Mouse (Mus musculus): ENCODE measurements around the gene Slc24a3.
A peak's percentile ranks its signal among the peaks of the same experiment; 100 is the strongest.

The Slc24a3 gene

GRCm38 (mm10) chr2:145621119-145621518 lies 453.6 kb downstream of the Slc24a3 start:
- no peak for DNase-seq (ENCODE audit: low spot score in 2 of 2)

DNA sequence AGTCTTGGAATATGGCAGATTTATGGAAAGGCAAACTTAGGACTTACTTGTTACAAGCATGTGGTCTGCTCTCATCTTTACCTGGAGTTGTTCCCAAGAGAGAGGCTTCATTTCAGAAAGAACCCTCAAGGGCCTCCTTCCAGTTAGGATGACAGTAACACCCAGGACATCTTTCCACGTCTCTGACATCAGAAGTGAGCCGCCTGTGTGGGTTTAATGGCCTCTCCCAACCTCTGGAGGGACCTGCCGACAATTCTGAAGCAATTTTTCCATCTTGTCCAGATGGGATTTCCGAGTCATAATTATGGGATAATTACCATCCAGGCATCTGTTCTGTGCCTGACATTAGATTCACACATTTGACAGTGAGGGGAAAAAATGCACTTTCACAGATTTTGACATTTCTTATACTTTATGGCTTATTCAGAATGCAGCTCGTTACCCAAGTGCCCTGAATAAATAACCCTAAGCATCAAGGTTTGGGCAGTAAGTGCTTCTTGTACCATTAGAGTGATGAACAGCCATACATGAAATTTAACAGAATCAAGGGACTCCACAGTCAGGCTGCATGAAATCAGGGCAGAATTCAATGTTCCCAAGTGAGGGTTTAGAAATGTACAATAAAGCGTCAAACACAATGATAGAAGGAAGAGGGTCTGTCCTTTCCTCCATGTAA lies 463.7 kb downstream of the Slc24a3 start:
- DNase-seq (ENCODE audit: low spot score in 2 of 2) = no peak

DNA sequence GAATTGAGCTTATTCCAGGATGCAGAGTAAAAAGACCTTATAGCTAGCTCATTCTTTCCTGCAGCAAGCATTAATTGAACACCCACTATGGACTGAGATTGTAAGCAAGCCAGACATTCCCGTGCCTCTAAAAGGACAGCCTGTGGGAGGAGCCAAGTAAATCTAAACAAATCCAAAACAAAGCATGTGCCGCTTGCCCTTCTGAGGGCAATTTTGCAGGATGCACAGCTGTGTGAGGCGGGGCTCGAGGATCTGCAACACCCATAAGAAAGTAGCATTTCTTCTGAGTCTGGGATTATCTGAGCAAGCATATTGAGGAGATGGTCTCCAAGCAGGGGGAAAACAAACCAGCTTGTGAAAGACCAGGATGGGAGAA lies 464.2 kb downstream of the Slc24a3 start:
- DNase-seq (ENCODE audit: low spot score in 2 of 2) = no peak

DNA sequence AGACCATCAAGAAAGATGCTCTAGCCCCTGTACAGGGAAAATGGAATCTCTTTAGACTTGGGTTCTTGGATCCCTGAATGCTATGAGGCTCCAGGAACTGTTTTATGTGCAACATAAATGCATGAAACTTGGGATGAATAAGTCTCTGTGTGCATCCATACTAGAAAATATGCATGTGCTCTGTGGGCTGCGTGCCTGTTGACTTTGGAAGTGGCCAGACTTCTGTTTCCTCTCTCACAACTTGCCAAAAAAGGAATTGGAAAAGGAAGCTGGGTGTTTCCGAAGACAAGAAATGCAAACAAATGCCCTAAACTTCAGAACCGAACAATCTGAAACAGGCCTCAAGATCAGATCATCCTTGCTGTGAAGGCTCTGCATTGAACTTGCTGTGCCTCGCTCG lies 466.3 kb downstream of the Slc24a3 start:
- DNase-seq (ENCODE audit: low spot score in 2 of 2) = no peak

GRCm38 (mm10) chr2:145640255-145640984 lies 472.9 kb downstream of the Slc24a3 start:
- DNase-seq (ENCODE audit: low spot score in 2 of 2) = no peak

DNA sequence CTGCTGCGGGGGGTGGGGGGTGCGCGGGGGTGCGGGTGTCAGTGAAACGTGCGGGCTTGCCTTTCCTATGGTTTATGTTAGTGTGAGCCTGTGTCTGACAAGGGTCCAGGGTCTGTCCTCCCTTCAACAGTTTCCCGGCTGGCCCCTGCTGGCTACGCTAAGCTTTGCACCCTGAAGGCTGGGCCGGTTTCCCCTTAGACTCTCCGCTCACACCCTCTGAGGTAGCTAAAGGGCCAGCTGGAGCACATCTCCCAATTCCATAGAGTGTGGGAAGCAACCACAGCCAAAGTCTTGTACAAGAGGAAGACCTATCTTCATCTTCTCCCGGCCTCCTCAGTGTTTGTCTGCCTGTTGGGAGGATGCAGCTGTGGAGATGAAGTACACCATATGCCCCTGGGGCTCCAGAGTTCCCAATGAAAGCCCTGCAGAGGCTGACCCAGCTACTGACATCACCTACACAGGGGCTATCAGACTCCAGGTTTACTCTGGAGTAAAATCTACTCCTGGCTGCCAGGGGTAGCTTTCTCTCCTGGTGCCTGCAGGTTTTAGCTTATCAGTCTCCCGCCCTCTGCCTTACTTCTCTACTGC lies 487.9 kb downstream of the Slc24a3 start:
- no peak for DNase-seq (ENCODE audit: low spot score in 2 of 2)

DNA sequence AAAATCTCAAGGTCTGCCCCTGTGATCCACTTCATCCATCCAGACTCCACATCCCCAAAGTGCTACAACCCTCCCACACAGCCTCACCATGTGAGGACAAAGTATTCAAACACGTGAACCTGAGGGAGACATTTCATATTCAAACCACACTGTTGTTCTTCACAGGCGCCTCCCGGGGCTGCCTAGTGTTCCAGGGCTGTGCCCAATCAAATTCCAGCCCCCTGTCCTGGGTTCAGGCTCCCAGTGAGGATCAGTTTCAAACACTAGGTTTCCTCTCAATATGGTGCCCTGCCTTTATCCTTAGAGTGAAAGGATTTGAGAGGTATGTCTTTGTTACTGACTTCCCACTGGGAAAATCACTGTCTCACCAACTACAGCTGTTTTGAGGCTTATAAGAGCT lies 488.6 kb downstream of the Slc24a3 start:
- no peak for DNase-seq (ENCODE audit: low spot score in 2 of 2)

DNA sequence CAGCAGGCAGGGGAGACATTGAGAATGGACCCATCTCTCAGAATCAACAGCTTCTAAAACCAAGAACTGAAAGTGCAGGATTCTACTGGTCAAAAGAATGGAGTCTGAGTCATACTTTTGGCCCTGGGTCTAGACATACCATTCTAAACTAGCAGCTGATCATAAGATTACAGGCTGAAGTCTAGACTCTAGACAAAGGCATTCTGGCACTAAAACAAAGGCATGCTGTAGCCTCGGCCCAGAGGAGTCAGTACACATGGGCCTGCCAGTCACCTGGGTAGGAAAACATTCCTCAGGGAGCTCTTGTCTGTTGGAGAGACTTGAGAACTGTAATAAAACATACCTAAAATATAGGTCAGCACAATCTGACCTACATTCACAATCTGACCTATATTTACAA lies 489.2 kb downstream of the Slc24a3 start:
- no peak for DNase-seq (ENCODE audit: low spot score in 2 of 2)

DNA sequence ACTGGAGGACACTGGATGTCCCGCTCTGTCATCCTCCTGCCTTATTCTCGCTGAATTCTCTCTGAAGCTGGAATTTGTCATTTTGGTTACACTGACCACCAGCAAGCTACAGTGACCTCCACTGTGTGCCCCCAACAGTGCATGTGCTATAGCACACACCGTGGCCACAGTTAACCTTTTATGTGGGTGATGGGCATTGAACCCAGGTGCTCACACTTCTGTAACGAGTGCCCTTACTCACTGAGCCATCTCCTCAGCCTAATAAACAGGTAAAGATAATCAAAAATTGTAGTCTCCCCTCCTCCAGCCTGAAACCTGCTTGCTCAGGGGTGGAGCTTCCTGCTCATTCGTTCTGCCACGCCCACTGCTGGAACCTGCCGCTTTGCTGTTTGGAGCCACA lies 493.7 kb downstream of the Slc24a3 start:
- no peak for DNase-seq (ENCODE audit: low spot score in 2 of 2)

DNA sequence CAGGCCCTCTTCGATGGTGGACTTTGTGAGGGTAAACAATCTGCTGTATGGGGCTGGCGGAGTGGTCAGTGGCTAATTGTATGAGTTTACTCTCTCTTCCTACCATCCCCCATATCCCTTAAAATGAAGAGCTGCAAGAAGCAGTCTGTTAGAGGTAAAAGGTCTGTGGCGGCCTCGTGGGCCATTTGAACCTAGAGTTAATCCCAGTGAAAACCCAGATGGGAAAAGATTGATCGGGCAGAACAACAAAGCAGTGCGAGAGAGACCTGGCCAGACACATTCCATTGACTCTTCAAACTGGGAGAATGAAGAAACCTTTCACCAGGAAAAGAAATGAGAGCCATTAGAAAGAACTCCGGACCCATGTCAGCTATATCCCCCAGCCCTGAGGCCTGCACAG lies 496.3 kb downstream of the Slc24a3 start:
- DNase-seq (ENCODE audit: low spot score in 2 of 2) = no peak

- no peak for DNase-seq (ENCODE audit: low spot score in 2 of 2)
These were observed 496.8 kb downstream of the Slc24a3 start for GRCm38 (mm10) chr2:145664311-145664710.

DNA sequence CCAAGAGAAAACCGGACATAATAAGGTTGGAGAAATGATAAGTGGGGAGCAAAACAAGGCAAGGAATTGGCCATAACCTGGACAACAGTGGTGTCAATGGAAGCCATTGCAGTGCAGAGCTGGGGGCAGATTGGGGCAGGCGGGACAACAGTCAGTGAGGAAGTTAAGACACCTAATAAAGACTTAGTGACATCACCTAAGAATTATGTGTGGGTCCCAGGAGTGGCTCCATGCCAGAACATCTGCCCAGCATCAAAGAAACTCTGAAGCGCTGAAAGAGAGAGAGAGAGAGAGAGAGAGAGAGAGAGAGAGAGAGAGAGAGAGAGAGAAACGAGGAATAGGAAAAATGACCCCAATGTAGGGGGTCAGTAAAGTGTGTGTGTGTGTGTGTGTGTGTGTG lies 500.6 kb downstream of the Slc24a3 start:
- no peak for DNase-seq (ENCODE audit: low spot score in 2 of 2)

- DNase-seq (ENCODE audit: low spot score in 2 of 2) = no peak
These were observed 502.6 kb downstream of the Slc24a3 start for GRCm38 (mm10) chr2:145670131-145670530.

GRCm38 (mm10) chr2:145674496-145675141 lies 507.1 kb downstream of the Slc24a3 start:
- no peak for DNase-seq (ENCODE audit: low spot score in 2 of 2)

GRCm38 (mm10) chr2:145675142-145675755 lies 507.7 kb downstream of the Slc24a3 start, which contains the start of gene Rin2:
Gene Rin2 (plus strand): TSS chr2:145675215.
- DNase-seq (ENCODE audit: low spot score in 2 of 2) = peak; percentile 41 to 42

DNA sequence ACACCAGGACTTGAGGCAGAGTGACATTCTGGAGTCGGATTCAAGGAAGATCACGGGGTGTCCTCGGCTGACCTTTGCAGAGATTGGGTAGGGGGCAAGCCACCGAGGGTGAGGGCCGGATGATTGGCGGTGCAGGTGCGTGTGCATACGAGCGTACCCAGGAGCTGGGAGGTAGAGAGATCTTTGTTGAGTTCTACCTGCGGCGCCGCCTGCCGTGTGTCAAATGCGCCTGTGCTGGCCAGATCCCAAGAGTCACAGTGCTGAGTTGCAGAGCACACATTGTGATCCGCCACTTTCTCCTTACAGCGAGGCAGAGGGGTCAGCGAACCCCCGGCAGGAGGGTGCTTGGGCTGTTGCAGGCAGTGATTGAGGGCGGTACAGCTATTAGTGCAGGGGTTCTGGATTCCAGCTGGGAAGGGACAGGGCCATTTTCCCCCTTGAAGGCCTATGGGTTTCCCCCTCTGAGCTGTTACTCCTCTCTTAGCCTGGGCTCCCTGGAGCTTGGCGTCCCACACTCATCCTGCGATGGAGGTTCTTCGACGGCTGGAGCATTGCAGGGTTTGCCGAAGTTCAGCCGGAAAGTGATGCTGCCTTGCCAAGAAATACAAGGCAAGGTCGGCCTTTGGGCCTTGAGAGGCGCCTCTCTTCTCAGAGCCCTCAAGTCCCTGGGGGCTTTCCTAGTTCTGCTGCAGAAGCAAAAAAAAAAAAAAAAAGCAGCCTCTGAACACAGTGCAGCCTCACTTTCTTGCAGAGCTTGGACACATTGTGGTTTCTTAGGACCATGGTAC lies 508.4 kb downstream of the Slc24a3 start:
- DNase-seq (ENCODE audit: low spot score in 2 of 2) = peak in 1 of 2 experiments; percentile 17

GRCm38 (mm10) chr2:145676544-145676925 lies 509.0 kb downstream of the Slc24a3 start:
- no peak for DNase-seq (ENCODE audit: low spot score in 2 of 2)

GRCm38 (mm10) chr2:145676936-145677335 lies 509.4 kb downstream of the Slc24a3 start:
- DNase-seq (ENCODE audit: low spot score in 2 of 2) = no peak

DNA sequence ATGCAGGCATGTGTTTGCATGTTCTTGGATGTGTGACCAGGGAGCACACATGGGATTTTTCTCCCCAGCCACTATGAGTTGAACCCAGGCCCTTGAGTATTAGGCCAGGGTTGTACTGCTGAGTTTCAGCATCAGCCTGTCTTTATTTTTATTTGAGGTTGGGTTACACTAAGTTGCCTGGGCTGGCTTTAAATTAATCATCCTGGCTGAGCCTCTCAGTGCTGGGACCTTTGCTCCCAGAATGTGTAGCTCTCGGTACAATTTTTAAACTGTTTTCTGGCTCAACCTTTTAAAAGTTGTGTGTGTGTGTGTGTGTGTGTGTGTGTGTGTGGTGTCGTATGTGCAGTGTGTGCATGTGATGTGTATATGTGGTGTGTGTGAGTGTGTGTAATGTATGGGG lies 512.6 kb downstream of the Slc24a3 start:
- no peak for DNase-seq (ENCODE audit: low spot score in 2 of 2)

DNA sequence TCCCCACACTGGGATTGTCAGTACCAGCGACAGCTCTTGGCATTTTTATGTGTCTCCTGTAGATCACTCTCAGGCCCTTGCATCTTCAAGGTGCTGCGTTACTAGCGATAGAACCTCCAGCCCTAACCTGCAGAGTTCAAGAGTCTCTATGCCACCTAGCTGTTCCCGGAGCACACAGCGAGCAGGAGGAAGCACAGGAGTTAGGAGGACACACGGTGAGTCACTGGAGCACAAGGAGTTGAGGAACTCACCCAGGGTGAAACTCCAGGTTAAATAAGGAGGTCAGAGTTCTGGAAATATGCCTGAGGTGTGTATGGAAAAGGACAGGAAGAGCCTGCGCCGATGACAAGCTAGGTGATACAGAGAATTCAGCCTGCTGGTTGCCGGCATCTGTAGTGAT lies 513.2 kb downstream of the Slc24a3 start:
- DNase-seq (ENCODE audit: low spot score in 2 of 2) = no peak

DNA sequence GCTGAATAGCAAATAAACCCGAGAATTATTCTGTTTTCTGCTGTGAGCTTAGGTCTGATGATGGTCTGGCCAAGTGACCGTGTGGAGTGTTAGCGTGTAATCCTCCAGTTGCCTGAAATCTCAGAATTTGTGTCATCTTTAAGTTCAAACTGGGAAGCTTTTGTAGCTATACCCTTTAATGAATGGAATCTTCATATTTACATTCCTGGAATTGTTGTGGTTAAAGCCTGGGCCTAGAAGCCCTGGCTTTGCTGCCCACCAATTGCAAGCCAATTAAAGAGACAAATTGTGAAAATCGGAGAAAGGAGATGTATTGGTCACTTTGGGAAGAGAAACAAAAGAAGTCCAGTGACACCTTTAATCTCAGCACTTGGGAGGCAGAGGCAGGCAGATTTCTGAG lies 514.1 kb downstream of the Slc24a3 start:
- no peak for DNase-seq (ENCODE audit: low spot score in 2 of 2)
